23 mouse cellular contexts compared by ENCODE assay signal in the genomic region with DNA sequence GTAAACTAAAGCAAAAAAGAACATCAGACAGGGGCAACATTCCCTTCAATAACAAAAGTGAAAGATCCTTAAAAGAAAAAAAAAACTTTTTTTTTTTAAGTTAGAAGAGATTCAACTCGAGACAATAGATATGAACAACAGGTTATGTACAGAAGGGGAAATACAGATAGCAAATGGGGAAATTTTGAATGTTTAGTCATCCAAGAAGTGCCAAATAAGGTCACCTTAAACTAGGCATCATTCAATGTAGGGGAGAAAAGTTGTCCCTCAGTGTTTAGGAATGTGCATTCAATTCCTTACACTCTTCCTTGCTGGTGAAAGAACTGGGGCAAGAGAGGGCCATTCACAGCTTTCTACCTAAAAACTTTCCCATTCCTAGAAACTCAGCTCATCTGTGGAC. TPM values are rescaled to one million over a fixed set of nuclear protein-coding genes. Genes with fewer than 3 reads are reported as not detected.
DNase-seq lines count a peak whose midpoint lies in the region; ATAC-seq lines count a peak whose summit lies in the region.
"Had no signal": no experiment of that assay in that cellular context is flagged by ENCODE, and none has a peak within 500 bp of the region (broad histone marks: within the 10 kb centered on the region; RNA-seq: fewer than 3 reads in every experiment).

No protein-coding gene starts in this region.

- DNase-seq in CD4-positive, CD25-positive, alpha-beta regulatory T cell, adult 2 months (ENCODE audit: low read depth, low spot score) = peak; percentile 22
- DNase-seq in midbrain, embryonic 10.5 days (ENCODE audit: low spot score) = peak; percentile 8
- peak; percentile 52 for DNase-seq in induced T-regulatory cell, adult 2 months (ENCODE audit: low read depth)
- peak; percentile 23 for DNase-seq in splenic B cell, adult 2 months (ENCODE audit: low read depth, low spot score)
- no peak for DNase-seq in lung, postnatal 4 days
- no peak for DNase-seq in spleen, adult 12 weeks (ENCODE audit: low spot score)
- DNase-seq: adrenal gland, adult 8-10 months; adrenal gland, postnatal 14 days; adrenal gland, postnatal 36 days; cerebellum, adult 11-12 months; cerebellum, adult 2 months; cerebellum, adult 9-10 months; cerebellum, postnatal 10 days; cerebellum, postnatal 25 days; forebrain, postnatal 0 days had no signal

- no peaks in the 10 kb centered on the region for H3K9me3 ChIP-seq in midbrain, embryonic 10.5 days (replicated peaks)
- H3K9me3 ChIP-seq in midbrain, embryonic 15.5 days = no peaks in the 10 kb centered on the region
- H3K9me3 ChIP-seq: embryonic facial prominence, embryonic 10.5 days; embryonic facial prominence, embryonic 12.5 days; forebrain, embryonic 13.5 days; forebrain, embryonic 15.5 days had no signal

- WGBS in midbrain, embryonic 10.5 days = 80% methylated on average over 1 of the region's 1 CpGs
- WGBS in midbrain, embryonic 15.5 days = 92% methylated on average over 1 of the region's 1 CpGs

- H3K4me1 ChIP-seq in midbrain, embryonic 10.5 days = peaks cover 26% of the 10 kb centered on the region
- peaks cover 16% of the 10 kb centered on the region for H3K4me1 ChIP-seq in midbrain, embryonic 15.5 days

- no peaks in the 10 kb centered on the region for H3K36me3 ChIP-seq in midbrain, embryonic 10.5 days
- H3K36me3 ChIP-seq in midbrain, embryonic 15.5 days (replicated peaks) = no peaks in the 10 kb centered on the region
- H3K36me3 ChIP-seq in splenic B cell, adult 2 months (ENCODE audit: control insufficient read depth, insufficient read depth, low read length, poor library complexity, severe bottlenecking) = no peaks in the 10 kb centered on the region
- H3K36me3 ChIP-seq: embryonic facial prominence, embryonic 10.5 days; embryonic facial prominence, embryonic 12.5 days; forebrain, embryonic 15.5 days had no signal

- no peak overlapping the region for H3K27ac ChIP-seq in midbrain, embryonic 10.5 days (replicated peaks)
- H3K27ac ChIP-seq in midbrain, embryonic 15.5 days = no peak overlapping the region
- H3K27ac ChIP-seq: embryonic facial prominence, embryonic 10.5 days; embryonic facial prominence, embryonic 12.5 days; forebrain, embryonic 13.5 days; forebrain, embryonic 15.5 days had no signal

- peaks cover 16% of the 10 kb centered on the region for H3K27me3 ChIP-seq in midbrain, embryonic 10.5 days (ENCODE audit: low read depth, poor library complexity, severe bottlenecking)
- H3K27me3 ChIP-seq in midbrain, embryonic 15.5 days (replicated peaks) = no peaks in the 10 kb centered on the region
- no peaks in the 10 kb centered on the region for H3K27me3 ChIP-seq in splenic B cell, adult 2 months (ENCODE audit: control insufficient read depth, insufficient read depth, low read length, poor library complexity, severe bottlenecking)
- H3K27me3 ChIP-seq: forebrain, embryonic 15.5 days; Patski had no signal

- H3K4me2 ChIP-seq in midbrain, embryonic 15.5 days = no peak overlapping the region
- H3K4me2 ChIP-seq: forebrain, embryonic 15.5 days had no signal

- ATAC-seq in CD4-positive, CD25-positive, alpha-beta regulatory T cell, adult 4 months = no peak
- ATAC-seq in midbrain, embryonic 15.5 days (replicated peaks) = no peak
- ATAC-seq: activated CD4-positive, CD25-positive, alpha-beta regulatory T cell, adult 4 months; forebrain, embryonic 13.5 days; forebrain, postnatal 0 days; Patski had no signal

- no peak overlapping the region for H3K9ac ChIP-seq in midbrain, embryonic 15.5 days
- H3K9ac ChIP-seq: embryonic facial prominence, embryonic 12.5 days; forebrain, embryonic 13.5 days; forebrain, embryonic 15.5 days; forebrain, postnatal 0 days had no signal

- no peak overlapping the region for H3K4me3 ChIP-seq in midbrain, embryonic 10.5 days
- H3K4me3 ChIP-seq in midbrain, embryonic 15.5 days = no peak overlapping the region

RNA-seq across cellular contexts. Expression of a gene that starts 0.9 kb away (rescaled TPM):
- 10 to 100 TPM; 10.8 to 12.6 TPM for polyA plus RNA-seq in CD4-positive, CD25-positive, alpha-beta regulatory T cell, adult 4 months (2017; shearing (Covaris generic))
- 22.4 and 22.6 TPM in 2 replicates for polyA plus RNA-seq in midbrain, embryonic 10.5 days (2016; fragmentation: Nextera tagmentation; extraction: Ambion mirVana)
- polyA plus RNA-seq in midbrain, embryonic 15.5 days (2015; fragmentation: Nextera tagmentation; extraction: Ambion mirVana) = 19.4 and 21.9 TPM in 2 replicates

RNA-seq across cellular contexts. Expression of a gene that starts 59.6 kb away (rescaled TPM):
- 10 to 100 TPM; 12.8 to 20.0 TPM for polyA plus RNA-seq in CD4-positive, CD25-positive, alpha-beta regulatory T cell, adult 4 months (2017; shearing (Covaris generic))
- polyA plus RNA-seq in midbrain, embryonic 10.5 days (2016; fragmentation: Nextera tagmentation; extraction: Ambion mirVana) = 14.8 and 15.3 TPM in 2 replicates
- 7.6 and 9.6 TPM in 2 replicates for polyA plus RNA-seq in midbrain, embryonic 15.5 days (2015; fragmentation: Nextera tagmentation; extraction: Ambion mirVana)

Comparison
In these comparisons a context has a peak if more than half of its experiments do, and no peak if none do; other contexts are left out.
1. DNase-seq: peak in CD4-positive, CD25-positive, alpha-beta regulatory T cell, adult 2 months (single experiment), midbrain, embryonic 10.5 days (single experiment), induced T-regulatory cell, adult 2 months (single experiment) and splenic B cell, adult 2 months (single experiment); none in lung, postnatal 4 days (0 of 2) and spleen, adult 12 weeks (single experiment).